Mouse (Mus musculus) cortical plate, adult 2 months (tissue): ENCODE data around the gene Gins3.

Source experiments
- CTCF ChIP-seq: fragments of 200-500 bp; IDR thresholded peaks from 2 replicates; pipeline ENCODE4 v1.5.1; 2011; ENCODE audit warnings: mild to moderate bottlenecking, control low read depth, low read length; ENCODE audit not compliant: insufficient read depth; ENCODE audit errors: extremely low read depth
- POLR2A ChIP-seq: fragments of 200-500 bp; IDR thresholded peaks from 2 replicates; pipeline ENCODE4 v1.6.1; 2011; ENCODE audit warnings: mild to moderate bottlenecking, low read length, control low read depth; ENCODE audit not compliant: insufficient read depth; ENCODE audit errors: extremely low read depth

DNA sequence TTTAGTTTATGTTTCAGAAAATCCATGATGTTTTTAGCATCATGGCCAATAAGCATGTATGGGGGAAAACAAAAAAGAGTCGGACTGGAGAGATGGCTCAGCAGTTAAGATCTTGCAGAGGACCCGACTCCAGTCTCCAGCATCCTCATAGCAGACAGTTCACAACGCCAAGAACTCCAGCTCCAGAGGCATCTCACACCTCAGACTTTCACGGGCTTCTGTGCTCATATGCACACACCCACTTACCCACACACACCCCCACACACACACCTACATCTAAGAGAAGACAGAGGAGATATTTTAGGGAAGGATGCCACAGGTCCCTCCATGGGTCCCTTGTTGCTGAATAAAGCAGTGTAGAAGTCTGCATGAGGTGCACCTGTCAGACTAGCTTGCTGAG is 42.7 kb upstream of the Gins3 start:
- TF ChIP-seq CTCF, result no peak
- no peak for TF ChIP-seq POLR2A
